Mouse (Mus musculus): ENCODE measurements around the gene Srp14.

Srp14 gene

GRCm38 (mm10) chr2:118431589-118431988 is 47.9 kb downstream of the Srp14 start:
- DNase-seq (ENCODE audit: low spot score): peak; percentile 52

- DNase-seq (ENCODE audit: low spot score): no peak
Measured at GRCm38 (mm10) chr2:118430630-118431029, 48.9 kb downstream of the Srp14 start.

- no peak for DNase-seq (ENCODE audit: low spot score)
Measured at GRCm38 (mm10) chr2:118429297-118429696, 50.2 kb downstream of the Srp14 start.

- no peak for DNase-seq (ENCODE audit: low spot score)
Measured at GRCm38 (mm10) chr2:118428296-118428695, 51.2 kb downstream of the Srp14 start.
